Comparison of ENCODE assay signal across 9 mouse cellular contexts in genomic region chr11:85334778-85335177, GRCm38 (mm10). TPM values are rescaled to one million over a fixed set of nuclear protein-coding genes. Genes with fewer than 3 reads are reported as not detected.
DNase-seq lines count a peak whose midpoint lies in the region; ATAC-seq and TF ChIP-seq lines count a peak whose summit lies in the region.
"Had no signal": no experiment of that assay in that cellular context is flagged by ENCODE, and none has a peak within 500 bp of the region (broad histone marks: within the 10 kb centered on the region; RNA-seq: fewer than 3 reads in every experiment).

No protein-coding gene starts in this region.

- intact Hi-C loops in gastrocnemius, postnatal 36 days (cut with DNase I): loop anchor here (5.0 kb wide), 1 partner anchor 62 kb away; no protein-coding TSS in a partner anchor

- no peak for ATAC-seq in forebrain, embryonic 14.5 days
- ATAC-seq in forebrain, embryonic 12.5 days (ENCODE audit: low FRiP score): no peak
- no peak for ATAC-seq in liver, postnatal 0 days

- DNase-seq in forebrain, embryonic 14.5 days (ENCODE audit: low spot score): peak; percentile 18
- DNase-seq in ovary, postnatal 36 days (ENCODE audit: low spot score): peak; percentile 50
- no peak for DNase-seq in ovary, adult 18-20 months (ENCODE audit: low spot score)
- peak; percentile 57 to 62 for DNase-seq in cerebellum, adult 2 months
- peak; percentile 22 to 23 for DNase-seq in gastrocnemius, postnatal 36 days
- DNase-seq in liver, postnatal 0 days: peak; percentile 51
- DNase-seq in testis, postnatal 10 days (ENCODE audit: low spot score): peak; percentile 73

- H3K36me3 ChIP-seq in forebrain, embryonic 14.5 days (ENCODE audit: control insufficient read depth, insufficient read depth, low read length): peaks cover 56% of the 10 kb centered on the region
- H3K36me3 ChIP-seq in forebrain, embryonic 12.5 days (replicated peaks): peaks cover 65% of the 10 kb centered on the region
- H3K36me3 ChIP-seq in liver, postnatal 0 days (replicated peaks; ENCODE audit: insufficient read depth, low read length): peaks cover 68% of the 10 kb centered on the region

- TF ChIP-seq POLR2A in cerebellum, adult 2 months (IDR thresholded peaks at IDR 0.05; ENCODE audit: borderline replicate concordance, insufficient read depth, low read length): no peak

- TF ChIP-seq CTCF in cerebellum, adult 2 months (IDR thresholded peaks at IDR 0.05; ENCODE audit: borderline replicate concordance, insufficient read depth, low read depth, low read length): peak; percentile 62
- TF ChIP-seq CTCF in liver, postnatal 0 days (IDR thresholded peaks at IDR 0.05; ENCODE audit: low read depth): peak; percentile 79

- no peaks in the 10 kb centered on the region for H3K27me3 ChIP-seq in forebrain, embryonic 14.5 days (replicated peaks; ENCODE audit: control insufficient read depth, insufficient read depth, low read length)
- H3K27me3 ChIP-seq in forebrain, embryonic 12.5 days: no peaks in the 10 kb centered on the region
- H3K27me3 ChIP-seq in cerebellum, adult 2 months (ENCODE audit: control insufficient read depth, insufficient read depth, low read length): no peaks in the 10 kb centered on the region
- H3K27me3 ChIP-seq in liver, postnatal 0 days (ENCODE audit: insufficient read depth, low read length): no peaks in the 10 kb centered on the region
- H3K27me3 ChIP-seq: heart, embryonic 13.5 days had no signal

- 58% methylated on average over 4 of the region's 4 CpGs for WGBS in forebrain, embryonic 14.5 days
- 59% methylated on average over 4 of the region's 4 CpGs for WGBS in forebrain, embryonic 12.5 days
- 29% methylated on average over 4 of the region's 4 CpGs for WGBS in cerebellum, adult 2 months
- WGBS in liver, postnatal 0 days (ENCODE audit: insufficient replicate concordance): 52% methylated on average over 4 of the region's 4 CpGs

- no peak overlapping the region for H3K27ac ChIP-seq in forebrain, embryonic 14.5 days (ENCODE audit: low read depth, low read length)
- H3K27ac ChIP-seq in forebrain, embryonic 12.5 days: no peak overlapping the region
- no peak overlapping the region for H3K27ac ChIP-seq in cerebellum, adult 2 months (ENCODE audit: insufficient read depth, low read length)
- no peak overlapping the region for H3K27ac ChIP-seq in liver, postnatal 0 days (ENCODE audit: low read depth)
- H3K27ac ChIP-seq: heart, embryonic 13.5 days had no signal

- H3K9me3 ChIP-seq in forebrain, embryonic 14.5 days (replicated peaks; ENCODE audit: control insufficient read depth, low read length): no peaks in the 10 kb centered on the region
- no peaks in the 10 kb centered on the region for H3K9me3 ChIP-seq in forebrain, embryonic 12.5 days
- H3K9me3 ChIP-seq in liver, postnatal 0 days (ENCODE audit: low read length): no peaks in the 10 kb centered on the region
- H3K9me3 ChIP-seq: heart, embryonic 13.5 days had no signal

- H3K4me3 ChIP-seq in forebrain, embryonic 14.5 days (ENCODE audit: low read depth, low read length): no peak overlapping the region
- no peak overlapping the region for H3K4me3 ChIP-seq in forebrain, embryonic 12.5 days (replicated peaks)
- no peak overlapping the region for H3K4me3 ChIP-seq in cerebellum, adult 2 months (replicated peaks; ENCODE audit: insufficient read depth, low read depth, low read length)
- H3K4me3 ChIP-seq in liver, postnatal 0 days (ENCODE audit: low read depth, low read length): no peak overlapping the region
- H3K4me3 ChIP-seq: heart, embryonic 13.5 days had no signal

- TF ChIP-seq EP300 in liver, postnatal 0 days (IDR thresholded peaks at IDR 0.05; ENCODE audit: low read depth): no peak

- H3K4me2 ChIP-seq in forebrain, embryonic 14.5 days (ENCODE audit: low read length): no peak overlapping the region
- H3K4me2 ChIP-seq in forebrain, embryonic 12.5 days: no peak overlapping the region
- H3K4me2 ChIP-seq in liver, postnatal 0 days (ENCODE audit: low read depth, low read length): no peak overlapping the region
- H3K4me2 ChIP-seq: heart, embryonic 13.5 days had no signal

- no peak overlapping the region for H3K9ac ChIP-seq in forebrain, embryonic 14.5 days (ENCODE audit: low read length)
- H3K9ac ChIP-seq in forebrain, embryonic 12.5 days: no peak overlapping the region
- no peak overlapping the region for H3K9ac ChIP-seq in liver, postnatal 0 days (replicated peaks)
- H3K9ac ChIP-seq: heart, embryonic 13.5 days had no signal

- no peaks in the 10 kb centered on the region for H3K4me1 ChIP-seq in forebrain, embryonic 14.5 days (ENCODE audit: control insufficient read depth, insufficient read depth, low read length)
- no peaks in the 10 kb centered on the region for H3K4me1 ChIP-seq in forebrain, embryonic 12.5 days
- H3K4me1 ChIP-seq in cerebellum, adult 2 months (ENCODE audit: control insufficient read depth, insufficient read depth, low read length): peaks cover 14% of the 10 kb centered on the region
- no peaks in the 10 kb centered on the region for H3K4me1 ChIP-seq in liver, postnatal 0 days (ENCODE audit: insufficient read depth)
- H3K4me1 ChIP-seq: heart, embryonic 13.5 days had no signal

RNA-seq across cellular contexts. Expression of gene Bcas3, which starts 18.2 kb away (rescaled TPM):
- 27.5 and 30.5 TPM in 2 replicates for polyA plus RNA-seq in forebrain, embryonic 14.5 days (2014; fragmentation: Nextera tagmentation; extraction: Ambion mirVana)
- polyA plus RNA-seq in forebrain, embryonic 12.5 days (2016; fragmentation: Nextera tagmentation; extraction: Ambion mirVana): 19.1 and 20.4 TPM in 2 replicates
- polyA plus RNA-seq in cerebellum, adult 2 months (2012; rRNA removed): 42.8 and 44.4 TPM in 2 replicates
- 10 to 100 TPM; 32.2 to 38.4 TPM for total RNA-seq in gastrocnemius, postnatal 36 days (2021)
- polyA plus RNA-seq in liver, postnatal 0 days (2015; fragmentation: Nextera tagmentation; extraction: Ambion mirVana): 13.6 and 14.1 TPM in 2 replicates

RNA-seq across cellular contexts. Expression of gene Ppm1d, which starts 23.7 kb away (rescaled TPM):
- 24.9 and 25.1 TPM in 2 replicates for polyA plus RNA-seq in forebrain, embryonic 14.5 days (2014; fragmentation: Nextera tagmentation; extraction: Ambion mirVana)
- polyA plus RNA-seq in forebrain, embryonic 12.5 days (2016; fragmentation: Nextera tagmentation; extraction: Ambion mirVana): 27.2 and 27.9 TPM in 2 replicates
- 31.2 and 35.8 TPM in 2 replicates for polyA plus RNA-seq in cerebellum, adult 2 months (2012; rRNA removed)
- total RNA-seq in gastrocnemius, postnatal 36 days (2021): 1 to 10 TPM; 4.5 to 7.1 TPM
- 9.5 TPM in 2 replicates for polyA plus RNA-seq in liver, postnatal 0 days (2015; fragmentation: Nextera tagmentation; extraction: Ambion mirVana)
